Mouse (Mus musculus) spleen, adult 2 months (tissue): ENCODE data around the gene Poldip3. TPM values are rescaled to one million over a fixed set of nuclear protein-coding genes. Genes with fewer than 3 reads are reported as not detected.

ENCODE experiments used
- DNase-seq, 2 experiments: peaks; one replicate each; pipeline versions ENCODE4 v3.0.0 to v3.0.0-alpha.2; 2012 to 2021; ENCODE audit warnings: low spot score in 2 of 2, low read depth in 1 of 2
- H3K27ac ChIP-seq: fragments of 200-500 bp; 2 replicates; pipeline ENCODE4 v1.5.1; 2012; ENCODE audit warnings: low read length, inconsistent platforms; ENCODE audit not compliant: insufficient read depth
- H3K27me3 ChIP-seq: fragments of 200-500 bp; 2 replicates; pipeline ENCODE4 v1.6.1; 2012; ENCODE audit warnings: mild to moderate bottlenecking, moderate library complexity, low read length, inconsistent platforms; ENCODE audit not compliant: control insufficient read depth, insufficient read depth
- H3K36me3 ChIP-seq: fragments of 200-500 bp; 2 replicates; pipeline ENCODE4 v1.6.1; 2012; ENCODE audit warnings: mild to moderate bottlenecking, low read length, inconsistent platforms; ENCODE audit not compliant: control insufficient read depth, insufficient read depth
- H3K4me1 ChIP-seq: fragments of 200-500 bp; 2 replicates; pipeline ENCODE4 v1.6.1; 2011; ENCODE audit warnings: inconsistent platforms; ENCODE audit not compliant: control insufficient read depth, insufficient read depth, insufficient read length
- H3K4me3 ChIP-seq: fragments of 200-500 bp; 2 replicates; pipeline ENCODE4 v1.5.1; 2011; ENCODE audit warnings: mild to moderate bottlenecking, inconsistent platforms; ENCODE audit not compliant: insufficient read depth, insufficient read length; ENCODE audit errors: extremely low read depth
- CTCF ChIP-seq: fragments of 200-500 bp; IDR thresholded peaks from 2 replicates; pipeline ENCODE4 v1.5.1; 2011; ENCODE audit warnings: mild to moderate bottlenecking, inconsistent platforms; ENCODE audit not compliant: insufficient read depth, insufficient read length, insufficient replicate concordance; ENCODE audit errors: extremely low read depth
- POLR2A ChIP-seq: fragments of 200-500 bp; IDR thresholded peaks from 2 replicates; pipeline ENCODE4 v1.6.1; 2011; ENCODE audit warnings: low read depth, low read length, inconsistent platforms
- WGBS: fragments of 180-500 bp; shearing (Covaris S2); methylation state at CpG from one replicate; pipeline ENCODE4 v1.1.7; 2018; 5-methylcytosine and 5-hydroxymethylcytosine counted together
- polyA plus RNA-seq: library from polyadenylated mRNA; depleted of rRNA; stranded (reverse); fragments of >200 nt; gene quantifications from 2 replicates; pipeline ENCODE4 v1.2.3, GENCODE M21; 2012

Poldip3 gene
- polyA plus RNA-seq, 1 experiment: 50.6 TPM

GRCm38 (mm10) chr15:83112898-83113297 is 36.3 kb downstream of the Poldip3 start:
- no peak overlapping the region for H3K27ac ChIP-seq
- peaks cover 2% of the 10 kb centered on the region; the same call in 1 of the 2 replicates for H3K4me1 ChIP-seq
- no peak for TF ChIP-seq POLR2A
- TF ChIP-seq CTCF: peak; percentile 72
- H3K4me3 ChIP-seq: no peak overlapping the region
- 24% methylated on average over 11 of the region's 11 CpGs for WGBS
- H3K36me3 ChIP-seq: peaks cover 22% of the 10 kb centered on the region
- no peaks in the 10 kb centered on the region for H3K27me3 ChIP-seq
- peak in 1 of 2 experiments; percentile 63 for DNase-seq

- H3K27me3 ChIP-seq: no peaks in the 10 kb centered on the region
- H3K4me1 ChIP-seq: peaks cover 2% of the 10 kb centered on the region; the same call in 1 of the 2 replicates
- no peak for DNase-seq
- no peak for TF ChIP-seq POLR2A
- TF ChIP-seq CTCF: no peak
- H3K4me3 ChIP-seq: no peak overlapping the region
- H3K27ac ChIP-seq: no peak overlapping the region
- H3K36me3 ChIP-seq: peaks cover 12% of the 10 kb centered on the region
- 87% methylated on average over 7 of the region's 7 CpGs for WGBS
Observed at GRCm38 (mm10) chr15:83111874-83112273, 37.3 kb downstream of the Poldip3 start.

- Histone ChIP-seq H3K4me3 (no peak overlapping the region), H3K27me3 (no peaks in the 10 kb centered on the region), H3K4me1 (peaks cover 2% of the 10 kb centered on the region; the same call in 1 of the 2 replicates), H3K36me3 (peaks cover 9% of the 10 kb centered on the region), H3K27ac (no peak overlapping the region)
- no peak for TF ChIP-seq CTCF
- TF ChIP-seq POLR2A: no peak
- DNase-seq: no peak
- WGBS: 75% methylated on average over 6 of the region's 6 CpGs
Observed at GRCm38 (mm10) chr15:83111290-83111689, 37.9 kb downstream of the Poldip3 start.

DNA sequence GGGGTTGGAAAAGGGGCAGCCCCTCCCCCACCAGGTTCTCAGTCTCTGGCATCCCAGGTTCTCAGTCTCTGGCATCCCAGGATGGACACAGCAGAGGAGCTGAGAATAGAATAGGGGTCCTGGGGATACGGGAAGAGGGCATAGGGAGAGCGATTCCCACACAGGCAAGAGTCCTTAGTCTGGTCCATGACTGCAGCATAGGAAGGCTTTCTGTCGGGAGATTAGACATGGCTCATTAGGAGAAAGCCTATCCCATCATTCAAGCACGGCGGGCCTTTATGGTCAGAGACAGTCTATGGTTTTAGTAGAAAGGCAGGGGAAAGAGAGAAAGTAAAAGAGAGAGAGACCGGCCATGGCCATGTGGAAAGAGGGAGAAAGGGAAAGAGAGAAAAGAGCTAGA is 41.4 kb downstream of the Poldip3 start:
- 93% methylated on average over 6 of the region's 6 CpGs for WGBS
- H3K27me3 ChIP-seq: no peaks in the 10 kb centered on the region
- H3K4me1 ChIP-seq: no peaks in the 10 kb centered on the region
- no peak for DNase-seq
- no peak overlapping the region for H3K4me3 ChIP-seq
- no peak overlapping the region for H3K27ac ChIP-seq
- TF ChIP-seq POLR2A (no peak), CTCF (no peak)
- H3K36me3 ChIP-seq: no peaks in the 10 kb centered on the region

- WGBS: 89% methylated on average over 6 of the region's 6 CpGs
- no peak overlapping the region for H3K4me3 ChIP-seq
- no peaks in the 10 kb centered on the region for H3K36me3 ChIP-seq
- no peak for DNase-seq
- H3K4me1 ChIP-seq: no peaks in the 10 kb centered on the region
- H3K27ac ChIP-seq: no peak overlapping the region
- no peaks in the 10 kb centered on the region for H3K27me3 ChIP-seq
- TF ChIP-seq CTCF (no peak), POLR2A (no peak)
Observed at GRCm38 (mm10) chr15:83106426-83106825, 42.8 kb downstream of the Poldip3 start.

DNA sequence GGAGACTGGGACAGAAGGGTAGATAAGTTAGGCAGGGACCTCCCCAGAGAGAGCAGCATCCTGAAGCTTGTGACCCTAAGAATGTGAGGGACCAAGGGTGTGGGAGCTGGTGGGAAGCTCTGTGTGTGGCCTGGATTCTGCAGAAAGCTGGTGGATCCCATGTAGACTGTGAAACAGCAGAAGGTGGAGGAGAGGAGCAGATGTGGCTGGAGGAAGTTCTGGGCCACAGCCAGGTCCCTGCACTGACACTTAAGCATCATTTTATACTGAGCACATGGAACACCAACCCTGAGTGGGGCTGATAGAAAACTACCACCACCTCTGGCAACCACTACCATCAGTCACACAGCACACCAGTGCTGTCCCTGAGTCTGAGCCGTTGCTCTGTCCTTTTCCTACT is 46.1 kb downstream of the Poldip3 start:
- H3K4me3 ChIP-seq: no peak overlapping the region
- H3K4me1 ChIP-seq: peaks cover 5% of the 10 kb centered on the region; the same call in 1 of the 2 replicates
- no peak for DNase-seq
- H3K27me3 ChIP-seq: no peaks in the 10 kb centered on the region
- H3K27ac ChIP-seq: no peak overlapping the region
- 81% methylated on average over 1 of the region's 1 CpGs for WGBS
- TF ChIP-seq CTCF (no peak), POLR2A (no peak)
- H3K36me3 ChIP-seq: no peaks in the 10 kb centered on the region

- Histone ChIP-seq H3K27ac (peak overlapping the region; percentile 4; the same call in 1 of the 2 replicates), H3K36me3 (no peaks in the 10 kb centered on the region), H3K4me3 (peak overlapping the region; percentile 58), H3K4me1 (peaks cover 5% of the 10 kb centered on the region; the same call in 1 of the 2 replicates), H3K27me3 (no peaks in the 10 kb centered on the region)
- no peak for DNase-seq
- TF ChIP-seq CTCF (no peak), POLR2A (no peak)
- 2% methylated on average over 8 of the region's 8 CpGs for WGBS
Observed at GRCm38 (mm10) chr15:83100332-83100662, 48.9 kb downstream of the Poldip3 start.
